Mouse (Mus musculus) lung, adult 2 months (tissue): ENCODE measurements around the gene Gsdme. TPM values are rescaled to one million over a fixed set of nuclear protein-coding genes. Genes with fewer than 3 reads are reported as not detected.
A peak's percentile ranks its signal among the peaks of the same experiment; 100 is the strongest.

Experiments
- DNase-seq: peaks from one replicate; pipeline ENCODE4 v3.0.0; 2022
- H3K4me1 ChIP-seq: fragments of 200-500 bp; 2 replicates; pipeline ENCODE4 v1.6.1; 2011; ENCODE audit warnings: low read length; ENCODE audit not compliant: control insufficient read depth, insufficient read depth
- H3K4me3 ChIP-seq: fragments of 200-500 bp; replicated peaks from 2 replicates; pipeline ENCODE3; 2011; ENCODE audit warnings: low read depth, mild to moderate bottlenecking, control low read depth, low read length; ENCODE audit errors: extremely low read depth
- CTCF ChIP-seq: fragments of 200-500 bp; IDR thresholded peaks from 2 replicates; pipeline ENCODE4 v1.5.1; 2011; ENCODE audit warnings: mild to moderate bottlenecking, low read length, control low read depth; ENCODE audit not compliant: insufficient read depth
- POLR2A ChIP-seq: fragments of 200-500 bp; IDR thresholded peaks from 2 replicates; pipeline ENCODE4 v1.6.1; 2011; ENCODE audit warnings: low read depth, mild to moderate bottlenecking, control low read depth, low read length, borderline replicate concordance; ENCODE audit errors: extremely low read depth
- WGBS: fragments of 180-500 bp; shearing (Covaris S2); methylation state at CpG from one replicate; pipeline ENCODE4 v1.1.7; 2018; 5-methylcytosine and 5-hydroxymethylcytosine counted together
- polyA plus RNA-seq: library from polyadenylated mRNA; depleted of rRNA; stranded (reverse); fragments of >200 nt; gene quantifications from 2 replicates; pipeline ENCODE4 v1.2.3, GENCODE M21; 2012

Gene Gsdme
- polyA plus RNA-seq, 1 experiment = 0.75 TPM

GRCm38 (mm10) chr6:50254723-50255184 lies 8.9 kb downstream of the Gsdme start:
- Histone ChIP-seq H3K4me1 (peaks cover 2% of the 10 kb centered on the region; the same call in 1 of the 2 replicates), H3K4me3 (no peak overlapping the region)
- WGBS = 6% methylated on average over 10 of the region's 10 CpGs
- TF ChIP-seq CTCF (no peak), POLR2A (no peak)
- DNase-seq = peak; percentile 66

GRCm38 (mm10) chr6:50252690-50253089 lies 11.0 kb downstream of the Gsdme start:
- 47% methylated on average over 5 of the region's 5 CpGs for WGBS
- no peak for DNase-seq
- Histone ChIP-seq H3K4me3 (no peak overlapping the region), H3K4me1 (peaks cover 2% of the 10 kb centered on the region; the same call in 1 of the 2 replicates)
- TF ChIP-seq POLR2A = no peak
- TF ChIP-seq CTCF = no peak

GRCm38 (mm10) chr6:50247791-50248190 lies 15.9 kb downstream of the Gsdme start:
- no peak for DNase-seq
- TF ChIP-seq CTCF (no peak), POLR2A (no peak)
- Histone ChIP-seq H3K4me1 (no peaks in the 10 kb centered on the region), H3K4me3 (no peak overlapping the region)
- 87% methylated on average over 4 of the region's 4 CpGs for WGBS

GRCm38 (mm10) chr6:50247356-50247755 lies 16.3 kb downstream of the Gsdme start:
- H3K4me1 ChIP-seq = no peaks in the 10 kb centered on the region
- H3K4me3 ChIP-seq = no peak overlapping the region
- no peak for TF ChIP-seq CTCF
- no peak for TF ChIP-seq POLR2A
- 71% methylated on average over 2 of the region's 2 CpGs for WGBS
- no peak for DNase-seq

GRCm38 (mm10) chr6:50244967-50245366 lies 18.7 kb downstream of the Gsdme start:
- DNase-seq = no peak
- H3K4me1 ChIP-seq = no peaks in the 10 kb centered on the region
- H3K4me3 ChIP-seq = no peak overlapping the region
- 61% methylated on average over 4 of the region's 4 CpGs for WGBS
- TF ChIP-seq CTCF (no peak), POLR2A (no peak)

- Histone ChIP-seq H3K4me3 (no peak overlapping the region), H3K4me1 (no peaks in the 10 kb centered on the region)
- DNase-seq = no peak
- TF ChIP-seq CTCF = no peak
- TF ChIP-seq POLR2A = no peak
- WGBS = 73% methylated on average over 4 of the region's 4 CpGs
Observed at GRCm38 (mm10) chr6:50244126-50244525, 19.5 kb downstream of the Gsdme start.

GRCm38 (mm10) chr6:50240437-50240836 lies 23.2 kb downstream of the Gsdme start:
- H3K4me3 ChIP-seq = no peak overlapping the region
- no peaks in the 10 kb centered on the region for H3K4me1 ChIP-seq
- 83% methylated on average over 5 of the region's 5 CpGs for WGBS
- DNase-seq = no peak
- TF ChIP-seq CTCF = no peak

- H3K4me3 ChIP-seq = no peak overlapping the region
- no peak for TF ChIP-seq POLR2A
- no peak for TF ChIP-seq CTCF
Observed at GRCm38 (mm10) chr6:50239902-50240301, 23.8 kb downstream of the Gsdme start.

GRCm38 (mm10) chr6:50237963-50238362 lies 25.7 kb downstream of the Gsdme start:
- DNase-seq = no peak
- no peak overlapping the region for H3K4me3 ChIP-seq
- H3K4me1 ChIP-seq = no peaks in the 10 kb centered on the region
- 64% methylated on average over 2 of the region's 2 CpGs for WGBS
- TF ChIP-seq POLR2A (no peak), CTCF (no peak)

More at GRCm38 (mm10) chr6:50239902-50240301, 23.8 kb downstream of the Gsdme start:
- DNase-seq = no peak
- WGBS = 85% methylated on average over 2 of the region's 2 CpGs
- H3K4me1 ChIP-seq = no peaks in the 10 kb centered on the region

GRCm38 (mm10) chr6:50232984-50233383 lies 30.7 kb downstream of the Gsdme start:
- Histone ChIP-seq H3K4me3 (no peak overlapping the region), H3K4me1 (no peaks in the 10 kb centered on the region)
- TF ChIP-seq POLR2A (no peak), CTCF (no peak)
- whole genome bisulfite sequencing = 33% methylated on average over 1 of the region's 1 CpGs
- no peak for DNase-seq

- WGBS = 87% methylated on average over 5 of the region's 5 CpGs
- no peak for DNase-seq
- no peak for TF ChIP-seq POLR2A
- TF ChIP-seq CTCF = no peak
Observed at GRCm38 (mm10) chr6:50231288-50231687, 32.4 kb downstream of the Gsdme start.

More at GRCm38 (mm10) chr6:50231288-50231687, 32.4 kb downstream of the Gsdme start:
- Histone ChIP-seq H3K4me3 (no peak overlapping the region), H3K4me1 (no peaks in the 10 kb centered on the region)
